Mouse (Mus musculus): ENCODE measurements around the gene Slc26a10. TPM values are rescaled to one million over a fixed set of nuclear protein-coding genes. Genes with fewer than 3 reads are reported as not detected.
A peak's percentile ranks its signal among the peaks of the same experiment; 100 is the strongest.
"Not testable (repeated sequence)": the region's sequence is repeated elsewhere in the genome, so short reads cannot be mapped to it uniquely, and the experiment has no call there.

The Slc26a10 gene
- total RNA-seq, 2 experiments from 2014 or later, result 0.83 to 0.88 TPM

DNA sequence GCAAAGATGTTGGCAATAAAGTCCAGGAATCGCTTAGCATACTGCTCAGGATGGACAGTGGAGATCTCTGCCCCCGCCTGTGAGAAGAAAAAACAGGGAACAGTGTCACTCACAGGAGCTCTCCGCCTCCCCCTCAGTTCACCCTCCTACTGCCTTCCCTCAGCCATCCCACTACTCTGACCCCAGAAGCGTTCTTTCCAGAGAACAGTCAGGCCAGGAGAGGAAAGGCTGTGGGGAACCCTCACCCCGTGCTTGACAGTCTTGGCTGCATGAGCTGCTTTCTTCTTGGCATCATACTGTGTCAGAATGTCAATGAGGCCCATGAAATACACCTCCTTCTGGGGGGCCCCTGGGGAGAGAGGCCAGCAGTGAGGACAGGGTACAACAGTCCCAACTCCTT lies 18.6 kb upstream of the Slc26a10 start:
- DNase-seq, result no peak
- intact Hi-C loops (cut with DNase I), result no loop called here

GRCm38 (mm10) chr10:127198492-127198891 lies 18.0 kb upstream of the Slc26a10 start:
- DNase-seq, result no peak
- intact Hi-C loops (cut with DNase I), result no loop called here

DNA sequence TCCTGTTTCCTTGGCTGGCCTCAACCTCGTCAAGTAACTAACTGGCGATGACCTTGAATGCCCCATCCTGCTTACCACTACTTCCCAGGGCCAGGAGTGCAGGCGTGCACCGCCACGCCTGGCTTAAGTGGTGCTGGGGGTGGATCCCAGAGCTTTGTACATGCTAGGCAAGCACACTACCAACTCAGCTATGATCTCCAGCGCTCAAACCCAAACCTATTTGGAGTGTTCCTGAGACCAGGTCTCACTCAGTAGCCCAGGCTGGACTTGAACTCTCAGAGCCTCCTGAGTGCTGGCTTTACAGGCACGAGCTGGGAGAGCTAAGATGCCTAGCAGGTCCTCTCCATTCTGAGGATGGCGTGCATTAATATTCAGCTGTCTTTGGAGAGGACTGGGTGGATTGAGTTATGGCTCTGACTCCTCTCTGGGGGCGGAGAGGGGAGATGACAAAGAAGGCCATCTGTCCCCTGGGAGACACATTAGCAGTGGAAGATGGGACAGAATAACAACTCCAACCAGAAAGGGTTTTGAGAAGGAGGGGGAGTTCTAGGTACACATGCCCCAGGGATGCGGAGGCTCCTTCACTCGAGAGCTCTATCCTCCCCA lies 17.2 kb upstream of the Slc26a10 start:
- intact Hi-C loops (cut with DNase I), result no loop called here
- DNase-seq, result no peak

DNA sequence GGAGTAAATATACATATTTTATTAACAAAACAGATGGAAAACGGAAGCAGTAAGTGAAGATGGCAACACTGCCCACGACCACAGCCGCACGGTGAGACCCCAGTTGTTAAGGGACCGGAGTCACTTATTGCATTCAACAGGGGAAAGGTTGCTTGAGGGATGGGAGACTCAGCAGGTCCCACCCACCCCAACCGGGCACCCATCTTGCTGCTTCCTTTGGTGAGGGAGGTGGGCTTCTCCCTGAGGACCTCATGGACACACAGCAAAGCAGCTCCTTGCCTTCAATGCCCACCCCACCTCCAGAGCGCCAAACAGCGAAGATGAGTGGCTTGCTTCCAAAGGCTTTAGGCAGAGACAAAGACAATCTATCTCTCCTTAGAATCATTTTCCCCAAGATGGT lies 16.7 kb upstream of the Slc26a10 start:
- intact Hi-C loops (cut with DNase I), result no loop called here
- no peak for DNase-seq

DNA sequence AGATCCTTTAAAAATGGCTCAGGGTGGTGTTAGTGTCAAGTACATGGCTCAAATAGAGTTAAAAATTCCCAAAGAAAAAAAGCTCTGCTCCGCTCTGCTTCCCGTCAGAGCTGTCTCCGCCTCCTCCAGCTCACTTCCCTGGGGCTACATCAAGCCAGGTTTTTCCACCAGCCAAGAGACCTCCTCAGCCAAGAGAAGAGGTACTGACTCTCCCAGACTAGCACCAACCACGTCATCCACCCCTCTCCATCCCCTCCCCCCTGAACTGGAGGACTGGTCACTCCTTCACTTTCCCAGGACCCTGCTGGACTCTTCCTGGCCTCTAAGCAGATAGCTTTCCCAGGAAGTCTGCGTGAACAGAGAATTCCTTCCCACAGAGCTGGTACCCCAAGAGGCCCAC lies 15.9 kb upstream of the Slc26a10 start:
- intact Hi-C loops (cut with DNase I), result no loop called here
- DNase-seq, result peak; percentile 44

GRCm38 (mm10) chr10:127195328-127196129 lies 15.1 kb upstream of the Slc26a10 start, which contains the start of gene Dtx3:
Dtx3 (minus strand) TSS chr10:127195728.
- peak; percentile 58 for DNase-seq
- intact Hi-C loops (cut with DNase I), result no loop called here

GRCm38 (mm10) chr10:127194428-127195327 lies 14.2 kb upstream of the Slc26a10 start:
- DNase-seq, result peak; percentile 48
- intact Hi-C loops (cut with DNase I), result no loop called here

- no peak for DNase-seq
- intact Hi-C loops (cut with DNase I), result no loop called here
These were observed 12.6 kb upstream of the Slc26a10 start for GRCm38 (mm10) chr10:127193011-127193410.

DNA sequence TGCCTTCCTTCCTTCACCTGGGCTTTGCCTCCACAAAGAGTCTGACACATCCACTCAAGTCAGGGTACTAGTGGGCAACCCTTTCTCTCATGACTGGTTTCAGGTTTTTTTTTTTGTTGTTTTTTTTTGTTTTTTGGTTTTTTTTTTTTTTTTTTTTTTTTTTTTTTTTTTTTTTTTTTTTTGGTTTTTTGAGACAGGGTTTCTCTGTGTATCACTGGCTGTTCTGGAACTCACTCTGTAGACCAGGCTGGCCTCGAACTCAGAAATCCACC lies 11.5 kb upstream of the Slc26a10 start:
- DNase-seq; intact Hi-C loops (cut with DNase I): not testable (repeated sequence)

DNA sequence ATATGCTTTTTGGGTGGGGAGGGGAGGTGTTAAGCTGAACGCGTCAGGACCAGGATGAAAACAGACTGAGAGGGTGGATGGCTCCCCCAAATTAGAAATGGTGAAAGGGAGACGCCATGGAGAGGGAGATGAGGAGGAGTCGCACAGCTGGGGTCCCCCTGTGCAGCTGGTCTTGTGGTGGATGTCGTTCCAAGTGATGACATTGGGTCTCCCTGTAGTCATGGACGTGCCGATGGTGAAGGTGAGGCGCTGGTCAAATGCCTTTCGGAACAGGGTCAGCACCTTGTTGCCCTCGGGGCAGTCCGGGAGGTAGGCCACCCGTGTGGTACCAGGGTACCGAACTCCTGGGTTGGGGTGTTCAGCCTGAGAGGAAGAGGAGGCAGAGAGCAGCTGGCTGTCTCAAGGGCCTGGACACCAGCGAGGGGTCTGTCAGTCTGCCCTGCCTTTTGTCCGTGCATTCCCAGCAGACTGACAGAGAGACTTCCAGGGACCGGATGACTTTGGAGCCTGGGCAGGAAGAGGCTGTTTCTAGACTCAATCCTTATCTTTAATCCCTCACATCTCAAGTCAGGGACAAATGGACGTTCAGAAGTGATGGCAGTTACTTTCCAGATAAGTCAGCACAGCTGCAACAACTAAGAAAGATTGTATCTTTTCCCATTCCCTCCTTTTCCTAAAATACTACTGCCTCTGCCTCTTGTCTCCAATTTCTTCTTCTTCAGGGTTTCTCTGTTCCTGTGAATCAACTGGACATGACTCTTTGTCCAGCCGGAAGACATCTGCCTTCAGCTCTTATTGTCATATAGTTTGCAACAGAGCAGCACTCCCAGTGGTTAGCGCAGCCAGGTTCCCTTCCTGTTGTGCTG lies 11.0 kb upstream of the Slc26a10 start:
- no peak for DNase-seq
- intact Hi-C loops (cut with DNase I), result no loop called here

DNA sequence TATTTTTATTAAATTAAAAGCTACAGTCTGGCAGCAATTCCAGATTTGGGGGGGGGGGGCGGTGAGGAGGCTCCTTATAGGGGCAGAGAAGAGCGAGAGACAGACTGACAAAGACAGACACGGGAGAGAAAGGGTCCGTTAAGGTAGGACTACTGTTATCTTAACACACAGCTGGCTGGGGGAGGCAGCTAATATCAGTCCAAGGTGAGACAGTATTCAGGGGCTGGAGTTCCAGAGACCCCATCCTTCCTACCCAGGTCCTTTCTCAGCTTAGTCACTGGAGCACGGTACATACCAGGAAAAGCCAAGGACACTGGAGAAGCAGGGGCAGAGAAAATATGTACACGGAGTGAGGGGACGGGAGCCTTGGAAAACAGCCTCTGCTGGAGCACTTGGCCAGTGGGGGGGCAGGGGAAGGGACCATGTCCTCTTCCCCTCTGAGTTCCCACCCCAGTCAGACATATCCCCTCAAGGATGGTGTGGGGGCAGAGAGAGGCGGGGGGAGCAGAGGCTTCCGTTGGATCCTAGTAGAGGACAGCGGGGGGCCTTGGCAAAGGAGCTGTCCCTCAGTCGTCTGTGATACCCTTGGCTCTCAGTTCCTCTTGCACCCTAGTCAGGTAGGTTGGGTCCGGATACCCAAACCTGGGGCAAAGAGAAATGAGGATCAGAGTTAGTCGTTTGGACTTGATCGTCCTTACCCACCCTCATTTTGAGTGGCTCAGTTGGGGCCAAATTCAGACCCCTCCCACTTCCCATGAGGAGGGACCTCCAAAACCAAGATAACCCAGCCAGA lies 10.1 kb upstream of the Slc26a10 start:
- intact Hi-C loops (cut with DNase I), result no loop called here
- DNase-seq, result no peak

- peak; percentile 45 for DNase-seq
- intact Hi-C loops (cut with DNase I), result no loop called here
These were observed 9.4 kb upstream of the Slc26a10 start, which contains the start of gene Arhgef25 for GRCm38 (mm10) chr10:127189651-127190381. Arhgef25 (minus strand) TSS chr10:127190083.

DNA sequence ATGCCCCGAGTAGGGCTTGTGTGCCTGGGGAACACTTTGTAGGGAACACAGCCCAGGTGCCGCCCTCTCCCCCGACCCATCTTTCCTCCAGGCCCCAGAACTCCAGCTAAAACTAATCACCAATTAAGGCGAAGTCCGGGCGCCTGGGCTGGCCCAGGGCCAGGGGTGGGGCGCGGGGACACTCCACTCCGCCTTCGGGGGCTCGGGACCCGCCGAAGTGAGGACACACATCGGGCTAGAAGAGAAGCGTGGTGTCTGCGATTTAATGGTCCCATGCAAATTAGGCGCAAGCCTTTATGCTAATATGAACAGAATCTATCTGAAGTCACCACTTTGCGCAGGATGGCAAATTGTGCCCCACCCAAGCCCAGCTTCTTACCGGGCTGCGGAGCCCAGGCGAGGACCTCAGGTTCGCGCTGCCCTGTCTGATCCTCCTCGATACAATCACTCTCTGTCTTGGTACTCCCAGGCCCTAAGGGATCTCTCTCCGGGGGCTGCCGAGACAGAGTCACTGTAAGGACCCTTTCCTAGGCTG lies 8.7 kb upstream of the Slc26a10 start:
- DNase-seq, result no peak
- intact Hi-C loops (cut with DNase I), result no loop called here

DNA sequence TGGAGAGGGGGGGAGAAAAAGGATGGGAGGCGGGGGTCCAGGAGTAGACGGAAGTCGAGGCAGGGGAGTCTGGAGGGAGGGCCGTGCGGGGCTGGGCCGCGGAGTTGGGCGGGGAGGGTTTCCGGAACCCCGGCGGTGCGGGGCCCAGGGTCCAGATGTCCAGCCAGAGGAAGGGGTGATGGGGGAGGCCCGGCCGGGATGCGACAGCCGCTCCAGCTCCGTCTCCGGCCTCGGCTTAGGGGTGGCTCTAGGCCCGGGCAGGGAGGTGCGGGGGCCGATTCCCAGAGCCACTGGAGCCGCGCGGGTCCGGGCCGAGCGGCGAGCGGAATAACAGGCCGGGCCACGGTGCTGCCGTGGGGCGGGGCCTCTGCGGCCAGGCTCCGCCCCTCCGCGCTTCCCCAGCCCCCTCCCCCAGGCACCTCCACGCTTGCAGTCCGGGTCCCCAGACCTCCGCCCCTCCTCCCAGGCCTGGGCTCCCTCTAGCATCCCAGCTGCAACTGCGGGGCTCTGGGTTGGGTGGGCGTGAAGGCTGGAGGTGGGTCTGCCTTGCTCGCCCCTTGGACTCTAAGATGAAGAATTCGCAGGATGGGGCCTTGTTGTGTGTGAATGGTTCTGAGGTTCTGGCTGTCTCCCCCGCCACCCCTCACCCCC lies 8.1 kb upstream of the Slc26a10 start:
- intact Hi-C loops (cut with DNase I), result no loop called here
- DNase-seq, result peak; percentile 82

- no peak for DNase-seq
- intact Hi-C loops (cut with DNase I), result no loop called here
These were observed 7.6 kb upstream of the Slc26a10 start for GRCm38 (mm10) chr10:127188079-127188453.

DNA sequence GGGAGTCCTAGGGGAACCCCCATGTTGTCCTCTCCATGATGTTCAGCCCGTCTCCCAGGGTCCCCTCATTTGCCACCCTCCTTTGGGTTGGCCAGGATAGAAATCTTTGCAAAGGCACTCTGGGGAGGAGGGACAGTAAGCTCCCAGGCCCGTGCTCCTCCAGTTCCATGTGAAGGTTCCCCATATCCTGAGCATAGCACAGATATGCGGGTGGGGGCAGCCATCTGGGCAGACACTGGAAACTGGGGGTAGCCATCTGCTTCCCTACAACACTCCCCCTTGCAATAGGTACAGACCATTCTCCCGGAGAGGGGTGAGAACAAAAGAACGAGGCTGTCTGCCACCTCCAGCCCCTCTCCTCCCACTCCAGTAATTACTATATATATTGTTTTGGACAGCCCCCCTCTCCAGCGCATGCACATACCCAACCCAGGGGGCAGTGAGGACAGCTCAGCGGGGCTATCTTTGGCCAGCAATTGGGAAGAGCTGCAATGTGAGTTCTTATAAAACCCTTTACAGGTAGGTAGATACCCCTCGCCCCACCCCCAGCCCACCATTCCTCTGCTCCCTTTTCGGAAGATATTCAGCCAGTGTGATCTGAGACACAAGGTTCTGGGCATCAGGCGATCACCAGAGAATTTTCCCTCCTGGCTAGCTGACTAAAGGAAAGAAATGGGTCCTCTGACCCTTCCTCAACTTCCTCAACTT lies 7.1 kb upstream of the Slc26a10 start:
- DNase-seq, result peak; percentile 57
- intact Hi-C loops (cut with DNase I), result no loop called here

- intact Hi-C loops (cut with DNase I), result no loop called here
- no peak for DNase-seq
These were observed 6.0 kb upstream of the Slc26a10 start for GRCm38 (mm10) chr10:127186451-127186850.

DNA sequence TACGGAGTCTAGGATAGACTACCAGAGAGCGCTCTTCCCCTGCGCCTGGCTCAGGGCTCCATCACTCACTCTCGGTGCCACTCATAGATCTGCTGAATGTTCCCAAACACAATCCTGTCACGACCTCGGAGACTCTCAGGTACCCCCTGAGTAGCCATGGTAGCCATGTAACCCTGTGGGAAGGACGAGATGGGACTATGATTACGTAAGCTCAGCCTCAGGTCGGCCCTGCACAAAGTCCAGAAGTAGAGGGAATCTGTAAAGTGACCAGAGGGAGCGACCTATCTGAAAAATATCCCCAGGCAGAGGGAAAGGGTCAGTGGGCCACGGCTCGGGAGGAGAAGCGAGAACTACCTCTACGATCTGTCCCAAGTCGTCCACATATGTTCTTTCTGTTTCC lies 5.1 kb upstream of the Slc26a10 start:
- intact Hi-C loops (cut with DNase I), result no loop called here
- DNase-seq, result no peak

All from left cerebral cortex, postnatal 4 days (tissue).